Mouse (Mus musculus) WW6 (cell line): ENCODE measurements around the gene Amt.

Source experiments
- DNase-seq: peaks from one replicate; pipeline ENCODE4 v3.0.0-alpha.2; 2013; ENCODE audit warnings: low read depth, low spot score

The Amt gene

GRCm38 (mm10) chr9:108338886-108339781 is 42.5 kb downstream of the Amt start, which contains the start of gene Gpx1:
TSS of gene Gpx1 (plus strand) at chr9:108338903.
- peak; percentile 96 for DNase-seq

- DNase-seq: no peak
Measured at GRCm38 (mm10) chr9:108339886-108340257, 43.2 kb downstream of the Amt start.

- DNase-seq: no peak
Measured at GRCm38 (mm10) chr9:108340258-108341138, 43.8 kb downstream of the Amt start.

- no peak for DNase-seq
Measured at GRCm38 (mm10) chr9:108341139-108341475, 44.5 kb downstream of the Amt start.

GRCm38 (mm10) chr9:108341801-108342200 is 45.1 kb downstream of the Amt start:
- no peak for DNase-seq

- no peak for DNase-seq
Measured at GRCm38 (mm10) chr9:108342301-108342831, 45.7 kb downstream of the Amt start.

- DNase-seq: no peak
Measured at GRCm38 (mm10) chr9:108343331-108343730, 46.7 kb downstream of the Amt start.

- no peak for DNase-seq
Measured at GRCm38 (mm10) chr9:108343835-108344234, 47.2 kb downstream of the Amt start.

- DNase-seq: no peak
Measured at GRCm38 (mm10) chr9:108344471-108344870, 47.8 kb downstream of the Amt start.

GRCm38 (mm10) chr9:108347024-108347423 is 50.4 kb downstream of the Amt start:
- no peak for DNase-seq

- DNase-seq: no peak
Measured at GRCm38 (mm10) chr9:108347540-108348289, 51.1 kb downstream of the Amt start, which contains the start of gene Usp4. TSS of gene Usp4 (plus strand) at chr9:108347853.

- DNase-seq: no peak
Measured at GRCm38 (mm10) chr9:108348290-108348680, 51.6 kb downstream of the Amt start.

GRCm38 (mm10) chr9:108349727-108350126 is 53.1 kb downstream of the Amt start:
- no peak for DNase-seq
